Mouse (Mus musculus) inflammation-experienced regulatory T-cells, adult 6 months (primary cell): Measurements from ENCODE around the gene Ina. TPM values are rescaled to one million over a fixed set of nuclear protein-coding genes. Genes with fewer than 3 reads are reported as not detected.

Experiments
- ATAC-seq: one replicate; pipeline ENCODE4 v1.8.0; 2017
- polyA plus RNA-seq, 3 experiments: library from polyadenylated mRNA; unstranded; fragments of 100-300 nt; shearing (Covaris generic); gene quantifications; one replicate each; pipeline ENCODE4 v1.2.1; 2017

The Ina gene
- polyA plus RNA-seq, 3 experiments from 2014 or later: not detected

- ATAC-seq: no peak
These were observed 43.2 kb downstream of the Ina start for GRCm38 (mm10) chr19:47057684-47058083.

DNA sequence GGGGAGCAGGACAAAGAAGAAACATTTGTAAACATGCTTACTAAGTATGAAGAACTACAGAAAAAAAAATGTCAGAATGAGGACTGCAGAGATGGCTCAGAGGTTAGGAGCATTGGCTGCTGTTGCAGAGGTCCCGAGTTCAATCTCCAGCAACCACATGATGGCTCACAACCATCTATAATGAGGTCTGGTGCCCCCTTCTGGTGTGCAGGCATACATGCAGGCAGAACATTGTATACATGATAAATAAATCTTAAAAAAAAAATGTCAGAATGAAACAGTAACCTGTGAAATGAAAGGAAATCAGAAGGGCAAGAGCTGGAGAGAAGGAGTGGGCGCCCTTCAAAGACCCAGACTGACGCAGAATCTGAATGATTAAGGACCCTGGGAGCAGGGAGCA lies 51.4 kb downstream of the Ina start:
- ATAC-seq: no peak

DNA sequence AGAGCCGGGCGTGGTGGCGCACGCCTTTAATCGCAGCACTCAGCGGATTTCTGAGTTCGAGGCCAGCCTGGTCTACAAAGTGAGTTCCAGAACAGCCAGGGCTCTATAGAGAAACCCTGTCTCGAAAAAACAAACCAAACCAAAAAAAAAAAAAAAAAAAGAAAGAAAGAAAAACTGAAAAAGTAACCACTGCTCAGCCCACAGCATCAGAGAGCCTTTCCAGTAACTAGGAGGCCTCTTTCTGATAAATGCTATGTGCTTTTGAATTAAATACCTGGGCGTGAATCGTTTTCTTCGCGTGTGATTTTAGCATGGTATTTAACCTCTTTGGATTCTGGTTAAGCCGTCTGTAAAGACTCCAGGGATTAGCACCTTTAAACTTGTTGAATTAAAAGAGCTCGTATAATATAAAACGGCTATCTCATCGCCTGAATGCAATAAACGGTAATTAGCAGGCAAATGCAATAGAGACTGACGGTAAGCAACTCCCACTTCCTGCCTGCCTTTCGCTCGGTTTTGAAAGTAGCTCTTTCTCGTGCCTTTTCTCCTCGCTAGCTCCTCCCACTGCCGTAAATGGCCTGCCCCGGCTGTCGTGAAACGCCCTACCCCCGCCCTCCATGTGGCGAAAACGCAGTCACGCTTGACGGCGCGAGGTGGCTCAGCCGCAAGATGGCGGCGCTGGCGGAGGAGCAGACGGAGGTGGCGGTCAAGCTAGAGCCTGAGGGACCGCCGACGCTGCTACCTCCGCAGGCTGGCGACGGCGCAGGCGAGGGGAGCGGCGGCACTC lies 52.8 kb downstream of the Ina start, which contains the start of gene Taf5:
Gene Taf5 (plus strand): TSS at position 651 of the 787 bp plus-strand sequence.
- ATAC-seq: peak; percentile 71

DNA sequence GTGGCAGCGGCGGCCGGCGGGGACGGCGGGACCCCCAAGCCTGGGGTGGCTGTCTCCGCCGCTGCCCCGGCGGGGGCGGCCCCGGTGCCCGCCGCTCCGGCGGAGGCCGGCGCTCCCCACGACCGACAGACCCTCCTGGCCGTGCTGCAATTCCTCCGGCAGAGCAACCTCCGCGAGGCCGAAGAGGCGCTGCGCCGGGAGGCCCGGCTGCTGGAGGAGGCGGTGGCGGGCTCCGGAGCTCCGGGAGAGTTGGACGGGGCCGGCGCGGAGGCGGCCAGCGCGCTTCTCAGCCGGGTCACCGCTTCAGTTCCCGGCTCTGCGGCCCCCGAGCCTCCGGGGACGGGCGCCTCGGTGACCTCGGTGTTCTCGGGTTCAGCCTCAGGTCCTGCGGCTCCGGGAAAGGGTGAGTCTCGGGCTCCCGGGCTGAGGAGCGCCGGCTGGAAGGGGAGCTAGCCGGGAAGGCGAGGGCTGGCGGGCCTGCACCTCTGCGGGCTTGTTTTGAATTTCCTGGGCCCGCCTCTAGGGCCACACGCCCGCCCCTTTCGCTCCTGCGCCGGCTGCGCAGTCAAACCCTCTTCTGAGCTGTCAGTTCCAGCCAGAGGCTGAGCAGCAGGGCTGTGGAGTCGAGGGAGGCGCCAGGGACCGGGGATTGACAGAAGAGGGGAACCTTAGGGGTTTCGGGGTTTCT lies 53.6 kb downstream of the Ina start:
- peak; percentile 94 for ATAC-seq

Other genes starting within 250 kb of the Ina start
- 10 to 100 TPM; 22.1 to 37.3 (median 31.6) TPM for gene Nt5c2, start 455 bp downstream of the Ina start, polyA plus RNA-seq
- 10 to 100 TPM in 1 of 3 experiments, 1 to 10 TPM in 2; 4.9 to 10.8 (median 9.7) TPM for gene Pcgf6, start 36.2 kb downstream of the Ina start, polyA plus RNA-seq
- 1 to 10 TPM; 1.6 to 3.3 (median 1.8) TPM for gene Taf5, start 53.0 kb downstream of the Ina start, polyA plus RNA-seq
- gene Usmg5, start 75.9 kb downstream of the Ina start, polyA plus RNA-seq: 100 to 1,000 TPM; 223 to 391 (median 299) TPM
- 1 to 10 TPM; 5.9 to 8.5 (median 7.3) TPM for gene Pdcd11, start 76.1 kb downstream of the Ina start, polyA plus RNA-seq
- 10 to 100 TPM; 13.3 to 21.6 (median 15.8) TPM for gene Calhm2, start 123.6 kb downstream of the Ina start, polyA plus RNA-seq
- gene Calhm1, start 129.6 kb downstream of the Ina start, polyA plus RNA-seq: not detected
- gene Calhm3, start 143.1 kb downstream of the Ina start, polyA plus RNA-seq: not detected
- gene Neurl1a, start 164.1 kb downstream of the Ina start, polyA plus RNA-seq: under 1 TPM; 0.19 to 0.32 (median 0.25) TPM